Mouse (Mus musculus) cerebellum, adult 2 months (tissue): Measurements from ENCODE around the gene Ptprz1. TPM values are rescaled to one million over a fixed set of nuclear protein-coding genes. Genes with fewer than 3 reads are reported as not detected.

ENCODE experiments used
- DNase-seq, 2 experiments: peaks; one replicate each; pipeline ENCODE4 v3.0.0; 2021
- H3K27ac ChIP-seq: fragments of 200-500 bp; 2 replicates; pipeline ENCODE4 v1.5.1; 2012; ENCODE audit warnings: low read length, control low read depth, inconsistent platforms; ENCODE audit not compliant: insufficient read depth
- H3K27me3 ChIP-seq: fragments of 200-500 bp; 2 replicates; pipeline ENCODE4 v1.6.1; 2012; ENCODE audit warnings: inconsistent platforms, mild to moderate bottlenecking, low read length, moderate library complexity; ENCODE audit not compliant: control insufficient read depth, insufficient read depth
- H3K4me1 ChIP-seq: fragments of 200-500 bp; 2 replicates; pipeline ENCODE4 v1.6.1; 2011; ENCODE audit warnings: low read length; ENCODE audit not compliant: control insufficient read depth, insufficient read depth
- H3K4me3 ChIP-seq: fragments of 200-500 bp; replicated peaks from 2 replicates; pipeline ENCODE3; 2011; ENCODE audit warnings: mild to moderate bottlenecking, low read depth, low read length, control low read depth; ENCODE audit not compliant: insufficient read depth
- CTCF ChIP-seq: fragments of 200-500 bp; IDR thresholded peaks from 2 replicates; pipeline ENCODE4 v1.5.1; 2011; ENCODE audit warnings: low read depth, mild to moderate bottlenecking, control low read depth, low read length, moderate library complexity, borderline replicate concordance; ENCODE audit not compliant: insufficient read depth
- POLR2A ChIP-seq: fragments of 200-500 bp; IDR thresholded peaks from 2 replicates; pipeline ENCODE4 v1.6.1; 2011; ENCODE audit warnings: low read length, control low read depth, borderline replicate concordance; ENCODE audit not compliant: insufficient read depth
- WGBS: fragments of 180-500 bp; shearing (Covaris S2); methylation state at CpG from one replicate; pipeline ENCODE4 v1.1.7; 2018; 5-methylcytosine and 5-hydroxymethylcytosine counted together
- polyA plus RNA-seq: library from polyadenylated mRNA; depleted of rRNA; stranded (reverse); fragments of >200 nt; gene quantifications from 2 replicates; pipeline ENCODE4 v1.2.3, GENCODE M21; 2012

Gene Ptprz1
- polyA plus RNA-seq, 1 experiment: 102 TPM

DNA sequence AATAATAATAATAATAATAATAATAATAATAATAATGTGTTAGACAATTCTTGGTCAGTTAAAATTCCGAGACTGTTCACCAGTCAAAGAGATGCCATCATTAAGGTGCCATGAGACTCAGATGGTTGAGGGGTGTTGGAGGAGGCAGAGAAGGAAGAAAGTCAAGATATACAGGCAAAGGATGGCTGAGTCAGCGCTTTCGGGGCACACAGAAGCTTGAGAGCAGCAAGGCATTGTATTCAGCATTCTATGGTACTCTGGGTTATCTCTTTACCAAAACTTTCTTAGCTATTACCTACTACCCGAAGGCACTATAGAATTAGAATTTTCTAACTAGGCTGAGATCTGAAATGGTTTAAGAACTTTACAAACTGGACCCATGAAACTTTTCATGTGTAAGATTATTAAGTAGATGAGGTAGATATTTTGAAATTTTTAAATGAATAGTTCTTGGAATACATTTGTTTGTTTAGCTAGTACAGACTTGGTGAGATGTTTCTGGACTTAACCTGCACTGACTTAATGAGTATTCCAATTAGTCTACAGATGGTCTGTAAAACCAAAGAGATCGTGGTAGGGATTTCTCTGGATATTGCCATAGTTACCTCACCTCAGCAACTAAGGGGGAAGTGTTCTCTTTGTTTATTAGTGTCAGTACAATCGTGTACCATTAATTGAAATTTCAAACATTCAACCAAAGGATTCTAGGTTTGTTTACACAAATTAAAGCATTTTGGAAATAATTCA is 33.4 kb downstream of the Ptprz1 start:
- 73% methylated on average over 6 of the region's 6 CpGs for WGBS
- Histone ChIP-seq H3K4me3 (no peak overlapping the region), H3K27ac (no peak overlapping the region), H3K4me1 (no peaks in the 10 kb centered on the region), H3K27me3 (no peaks in the 10 kb centered on the region)
- TF ChIP-seq CTCF (no peak), POLR2A (no peak)
- no peak for DNase-seq

- Histone ChIP-seq H3K27ac (no peak overlapping the region), H3K4me3 (no peak overlapping the region), H3K27me3 (no peaks in the 10 kb centered on the region), H3K4me1 (no peaks in the 10 kb centered on the region)
- 26% methylated on average over 6 of the region's 6 CpGs for WGBS
- peak in 1 of 2 experiments; percentile 32 for DNase-seq
- TF ChIP-seq POLR2A (no peak), CTCF (no peak)
Measured at GRCm38 (mm10) chr6:22909257-22909907, 34.1 kb downstream of the Ptprz1 start.

DNA sequence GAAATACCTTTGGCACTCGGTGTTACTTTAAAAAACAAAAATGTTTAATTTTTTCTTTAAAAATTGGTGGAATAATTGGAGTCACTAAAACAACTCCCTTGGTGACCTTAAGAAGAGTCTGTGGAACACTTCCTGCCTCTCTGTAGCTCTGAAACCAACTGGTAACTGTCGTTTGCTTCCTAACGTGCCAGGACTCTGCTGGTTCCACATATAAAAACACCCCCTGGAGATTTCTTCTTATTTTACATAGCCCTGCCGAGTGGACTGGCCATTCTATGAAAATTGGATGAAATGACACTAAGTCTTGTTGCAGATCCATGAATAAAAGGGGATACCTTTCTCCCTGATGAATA is 34.6 kb downstream of the Ptprz1 start:
- TF ChIP-seq POLR2A (no peak), CTCF (no peak)
- Histone ChIP-seq H3K4me1 (no peaks in the 10 kb centered on the region), H3K27ac (no peak overlapping the region), H3K27me3 (no peaks in the 10 kb centered on the region), H3K4me3 (no peak overlapping the region)
- WGBS: 20% methylated on average over 4 of the region's 4 CpGs
- no peak for DNase-seq

GRCm38 (mm10) chr6:22922880-22923279 is 47.6 kb downstream of the Ptprz1 start:
- Histone ChIP-seq H3K27ac (no peak overlapping the region), H3K27me3 (no peaks in the 10 kb centered on the region), H3K4me1 (no peaks in the 10 kb centered on the region), H3K4me3 (no peak overlapping the region)
- no peak for TF ChIP-seq CTCF
- no peak for TF ChIP-seq POLR2A
- 24% methylated on average over 1 of the region's 1 CpGs for WGBS
- no peak for DNase-seq

DNA sequence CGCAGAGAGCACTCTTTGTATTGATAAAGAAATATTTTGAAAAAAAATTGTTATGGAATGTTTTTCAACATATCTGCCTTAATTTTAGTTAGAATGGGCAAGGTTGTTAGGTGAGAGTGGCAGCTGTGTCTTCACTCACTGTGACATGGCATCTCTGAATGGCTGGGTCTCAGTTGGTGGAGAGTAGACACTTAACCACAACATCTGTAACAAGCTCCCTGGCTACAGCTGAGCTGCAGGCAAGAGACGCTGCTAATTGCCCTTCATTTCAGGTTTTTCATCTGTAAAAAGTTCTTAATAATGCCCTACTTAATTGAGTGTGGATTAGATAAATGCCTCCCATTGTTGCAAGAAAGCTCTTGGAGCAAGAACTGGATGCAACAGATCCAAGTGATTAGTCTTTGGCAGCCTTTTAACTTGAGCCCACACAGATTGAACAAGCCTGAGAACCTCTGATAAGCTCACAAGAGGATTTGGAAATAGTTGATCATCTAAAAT is 57.5 kb downstream of the Ptprz1 start:
- WGBS: 59% methylated on average over 2 of the region's 2 CpGs
- no peak for TF ChIP-seq CTCF
- TF ChIP-seq POLR2A: no peak
- Histone ChIP-seq H3K27ac (no peak overlapping the region), H3K4me1 (peaks cover 4% of the 10 kb centered on the region; the same call in 1 of the 2 replicates), H3K4me3 (no peak overlapping the region), H3K27me3 (no peaks in the 10 kb centered on the region)
- no peak for DNase-seq

- no peak for TF ChIP-seq POLR2A
- no peak for TF ChIP-seq CTCF
- WGBS: 40% methylated on average over 4 of the region's 4 CpGs
- no peak overlapping the region for H3K27ac ChIP-seq
- no peak overlapping the region for H3K4me3 ChIP-seq
- no peaks in the 10 kb centered on the region for H3K27me3 ChIP-seq
- peaks cover 5% of the 10 kb centered on the region; the same call in 1 of the 2 replicates for H3K4me1 ChIP-seq
- no peak for DNase-seq
Measured at GRCm38 (mm10) chr6:22937126-22937525, 61.8 kb downstream of the Ptprz1 start.

DNA sequence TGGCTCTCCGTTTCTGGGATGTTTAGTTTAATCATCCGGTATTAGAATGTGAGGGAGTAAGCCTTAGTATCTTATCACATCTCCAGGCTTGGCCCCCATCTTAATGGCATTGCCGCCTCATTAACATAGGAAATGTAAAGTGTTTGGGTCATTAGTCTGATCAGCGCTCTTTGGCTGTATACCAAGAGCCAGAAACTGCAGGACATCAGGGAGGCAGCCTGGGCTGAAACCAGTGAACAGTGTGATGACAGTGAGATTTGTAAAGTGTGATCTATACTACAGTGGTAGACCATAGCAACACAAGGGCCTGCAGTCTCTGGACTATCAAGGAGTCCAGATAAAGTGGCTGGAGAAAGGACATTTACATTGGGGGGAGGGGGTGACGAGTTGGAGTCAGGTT is 62.2 kb downstream of the Ptprz1 start:
- 31% methylated on average over 5 of the region's 5 CpGs for WGBS
- no peak for DNase-seq
- TF ChIP-seq POLR2A (no peak), CTCF (no peak)
- Histone ChIP-seq H3K27me3 (no peaks in the 10 kb centered on the region), H3K27ac (no peak overlapping the region), H3K4me3 (no peak overlapping the region), H3K4me1 (peaks cover 5% of the 10 kb centered on the region; the same call in 1 of the 2 replicates)

DNA sequence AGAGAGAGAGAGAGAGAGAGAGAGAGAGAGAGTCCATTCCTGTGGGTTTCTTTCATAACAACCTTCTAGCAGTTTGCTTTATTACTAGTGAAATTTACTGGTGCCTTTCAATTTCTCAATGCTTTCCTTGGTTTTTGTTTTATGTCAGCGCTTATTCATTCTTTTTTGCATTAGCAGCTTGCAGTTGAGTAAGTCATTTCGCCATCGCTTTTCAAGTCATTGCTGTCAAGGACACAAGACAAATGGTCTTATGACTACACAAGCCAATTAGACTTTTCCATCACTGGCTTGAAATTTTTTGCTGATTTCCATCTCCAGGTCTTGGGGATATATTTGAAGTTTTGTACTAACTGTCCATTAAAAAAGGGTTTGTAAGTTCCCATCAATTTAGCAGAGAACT is 68.9 kb downstream of the Ptprz1 start:
- no peak for TF ChIP-seq CTCF
- no peak for TF ChIP-seq POLR2A
- 94% methylated on average over 3 of the region's 3 CpGs for WGBS
- H3K4me3 ChIP-seq: no peak overlapping the region

More for the DNA sequence above, 68.9 kb downstream of the Ptprz1 start:
- no peak overlapping the region for H3K27ac ChIP-seq
- no peaks in the 10 kb centered on the region for H3K27me3 ChIP-seq
- H3K4me1 ChIP-seq: no peaks in the 10 kb centered on the region
- no peak for DNase-seq
